Mouse (Mus musculus) brain, embryonic 14.5 days (tissue): ENCODE measurements at regions not wholly inside any gene's neighbourhood (a gene's known extent, or its start where the extent isn't known, plus 50 kb on each side); places are given as distances from the start of the nearest gene placed in this dataset.

Experiments used
- CTCF ChIP-seq: fragments of 200-500 bp; IDR thresholded peaks from 2 replicates; pipeline ENCODE4 v1.5.1; 2012; ENCODE audit warnings: inconsistent platforms, mild to moderate bottlenecking, moderate library complexity, borderline replicate concordance; ENCODE audit not compliant: insufficient read depth, insufficient read length; ENCODE audit errors: extremely low read depth
- POLR2A ChIP-seq: fragments of 200-500 bp; IDR thresholded peaks from 2 replicates; pipeline ENCODE4 v1.6.1; 2012; ENCODE audit warnings: mild to moderate bottlenecking, inconsistent platforms, borderline replicate concordance; ENCODE audit not compliant: poor library complexity, insufficient read depth, insufficient read length, severe bottlenecking; ENCODE audit errors: extremely low read depth

DNA sequence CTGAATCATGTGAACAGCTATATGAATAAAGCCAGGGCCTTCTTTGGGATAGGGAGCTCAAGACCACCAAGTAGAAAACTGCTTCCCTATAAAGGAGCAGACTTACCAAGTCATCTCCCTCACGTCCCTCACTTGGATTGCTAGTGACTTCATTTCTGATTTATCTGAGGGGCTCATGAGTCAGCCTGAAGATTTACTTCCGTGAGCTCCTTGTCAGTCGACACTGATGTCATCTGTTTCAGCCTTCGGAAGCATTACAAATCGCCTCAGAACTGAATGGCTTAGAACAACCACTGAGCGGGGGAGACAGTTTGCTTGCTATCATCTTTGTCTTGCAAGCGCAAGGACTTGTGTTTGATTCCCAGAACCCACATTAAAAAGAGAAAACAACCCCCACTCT, 81.5 kb upstream of the Galnt15 start:
- TF ChIP-seq POLR2A (no peak), CTCF (no peak)
